Mouse (Mus musculus): Measurements from ENCODE around the gene D7Ertd443e. TPM values are rescaled to one million over a fixed set of nuclear protein-coding genes. Genes with fewer than 3 reads are reported as not detected.

Gene D7Ertd443e
- total and polyA plus RNA-seq, 3 experiments: not detected

DNA sequence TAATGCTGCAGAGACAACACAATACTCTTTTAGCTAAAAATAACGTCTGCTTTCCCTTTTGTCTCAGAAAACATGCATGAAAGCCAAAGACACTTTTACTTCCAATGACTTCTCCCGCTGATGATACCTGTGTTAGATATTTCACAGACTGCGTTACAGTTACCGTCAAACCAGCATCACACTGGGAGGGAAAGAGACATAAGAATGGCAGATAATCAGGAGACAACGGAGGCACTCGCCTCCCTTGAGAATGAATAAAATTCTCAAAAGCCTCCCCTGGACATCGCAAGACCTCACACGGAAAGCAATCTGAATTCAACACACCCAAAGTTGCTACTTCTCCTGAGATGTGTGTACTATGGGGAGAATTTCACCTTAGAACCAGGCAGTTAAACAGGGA lies 11.3 kb upstream of the D7Ertd443e start:
- DNase-seq (ENCODE audit: low read depth, low spot score): no peak
- H3K27me3 ChIP-seq (ENCODE audit: control insufficient read depth in 1 of 2, insufficient read depth in 2 of 2, low read length in 2 of 2): no peaks in the 10 kb centered on the region
- H3K9me3 ChIP-seq (replicated peaks; ENCODE audit: insufficient read depth, low read length): no peaks in the 10 kb centered on the region
- no peak overlapping the region for H3K27ac ChIP-seq (ENCODE audit: control insufficient read depth, low read depth, low read length)
- H3K9ac ChIP-seq (ENCODE audit: control insufficient read depth, low read depth, low read length, poor library complexity, severe bottlenecking): no peak overlapping the region
- no peaks in the 10 kb centered on the region for H3K79me2 ChIP-seq (ENCODE audit: control insufficient read depth, insufficient read depth, low read length, poor library complexity)
- TF ChIP-seq CTCF (IDR thresholded peaks at IDR 0.05 in 2 of 3, conservative IDR thresholded peaks at IDR 0.05 in 1 of 3; ENCODE audit: control insufficient read depth in 1 of 3, insufficient read depth in 1 of 3, low read depth in 2 of 3, low read length in 3 of 3, poor library complexity in 1 of 3, severe bottlenecking in 1 of 3) (no peak), HCFC1 (IDR thresholded peaks at IDR 0.05; ENCODE audit: low read depth, low read length) (no peak), GATA1 (IDR thresholded peaks at IDR 0.05; ENCODE audit: low read depth, low read length) (no peak), BHLHE40 (IDR thresholded peaks at IDR 0.05; ENCODE audit: borderline replicate concordance, low read depth, low read length) (no peak), UBTF (IDR thresholded peaks at IDR 0.05; ENCODE audit: borderline replicate concordance, insufficient read depth, low read depth, low read length) (no peak), ZC3H11A (IDR thresholded peaks at IDR 0.05; ENCODE audit: low read depth, low read length) (no peak), MYC (IDR thresholded peaks at IDR 0.05; ENCODE audit: low read depth, low read length) (no peak), MYB (IDR thresholded peaks at IDR 0.05; ENCODE audit: low read depth, low read length) (no peak), MAX (IDR thresholded peaks at IDR 0.05; ENCODE audit: low read length) (no peak), USF2 (IDR thresholded peaks at IDR 0.05; ENCODE audit: borderline replicate concordance in 1 of 2, insufficient read depth in 1 of 2, low read depth in 1 of 2, low read length in 2 of 2) (no peak), POLR2AphosphoS5 (IDR thresholded peaks at IDR 0.05; ENCODE audit: borderline replicate concordance, low read depth, low read length) (no peak), NELFE (IDR thresholded peaks at IDR 0.05; ENCODE audit: low read depth, low read length) (no peak), POLR2A (IDR thresholded peaks at IDR 0.05; ENCODE audit: control insufficient read depth in 1 of 2, insufficient read depth in 1 of 2, low read depth in 1 of 2, low read length in 2 of 2, poor library complexity in 1 of 2) (no peak), MEF2A (IDR thresholded peaks at IDR 0.05; ENCODE audit: extremely low read depth, insufficient replicate concordance, low read depth, low read length, poor library complexity, severe bottlenecking) (no peak), EP300 (IDR thresholded peaks at IDR 0.05; ENCODE audit: low read depth in 1 of 2, low read length in 2 of 2) (no peak), RAD21 (IDR thresholded peaks at IDR 0.05; ENCODE audit: low read depth, low read length) (no peak), TCF12 (IDR thresholded peaks at IDR 0.05; ENCODE audit: low read depth, low read length) (no peak)
- H3K4me3 ChIP-seq (ENCODE audit: control insufficient read depth in 1 of 2, insufficient read depth in 1 of 2, low read depth in 2 of 2, low read length in 2 of 2): no peak overlapping the region
- no peaks in the 10 kb centered on the region for H3K4me1 ChIP-seq (ENCODE audit: control insufficient read depth in 1 of 2, insufficient read depth in 2 of 2, low read length in 2 of 2)
- no peaks in the 10 kb centered on the region for H3K36me3 ChIP-seq (ENCODE audit: control insufficient read depth in 1 of 2, insufficient read depth in 2 of 2, low read length in 2 of 2)

DNA sequence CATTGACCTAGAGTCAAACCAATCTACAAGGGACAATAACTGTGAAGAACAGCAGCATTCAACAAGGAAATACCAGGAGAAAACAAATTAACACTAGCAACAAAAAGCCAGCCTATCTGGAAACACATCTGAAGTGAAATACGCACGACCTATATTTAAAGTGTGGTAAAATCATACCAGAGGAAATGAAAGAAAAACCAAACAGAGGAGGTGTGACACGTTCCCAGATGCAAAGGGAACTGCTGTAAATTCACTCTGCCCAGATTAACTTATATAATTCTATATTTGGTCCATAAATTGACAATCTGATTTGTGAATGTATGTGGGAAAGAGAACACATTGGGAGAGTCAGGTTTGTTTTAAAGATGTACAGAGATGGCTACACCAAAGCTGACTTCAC lies 2.7 kb downstream of the D7Ertd443e start:
- Histone ChIP-seq H3K27ac (ENCODE audit: control insufficient read depth, low read depth, low read length) (no peak overlapping the region), H3K9ac (ENCODE audit: control insufficient read depth, low read depth, low read length, poor library complexity, severe bottlenecking) (no peak overlapping the region), H3K36me3 (ENCODE audit: control insufficient read depth in 1 of 2, insufficient read depth in 2 of 2, low read length in 2 of 2) (no peaks in the 10 kb centered on the region), H3K79me2 (ENCODE audit: control insufficient read depth, insufficient read depth, low read length, poor library complexity) (no peaks in the 10 kb centered on the region), H3K4me3 (ENCODE audit: control insufficient read depth in 1 of 2, insufficient read depth in 1 of 2, low read depth in 2 of 2, low read length in 2 of 2) (no peak overlapping the region), H3K4me1 (ENCODE audit: control insufficient read depth in 1 of 2, insufficient read depth in 2 of 2, low read length in 2 of 2) (no peaks in the 10 kb centered on the region), H3K9me3 (replicated peaks; ENCODE audit: insufficient read depth, low read length) (no peaks in the 10 kb centered on the region), H3K27me3 (ENCODE audit: control insufficient read depth in 1 of 2, insufficient read depth in 2 of 2, low read length in 2 of 2) (no peaks in the 10 kb centered on the region)
- TF ChIP-seq JUND (IDR thresholded peaks at IDR 0.05; ENCODE audit: low read depth, low read length) (no peak), SMC3 (IDR thresholded peaks at IDR 0.05; ENCODE audit: low read depth, low read length) (no peak), MXI1 (IDR thresholded peaks at IDR 0.05; ENCODE audit: low read depth, low read length) (no peak), SIN3A (IDR thresholded peaks at IDR 0.05; ENCODE audit: low read length) (no peak), GABPA (IDR thresholded peaks at IDR 0.05; ENCODE audit: low read depth, low read length) (no peak), CHD1 (IDR thresholded peaks at IDR 0.05; ENCODE audit: low read depth, low read length) (no peak), POLR2AphosphoS5 (IDR thresholded peaks at IDR 0.05; ENCODE audit: borderline replicate concordance, low read depth, low read length) (no peak), ETS1 (IDR thresholded peaks at IDR 0.05; ENCODE audit: low read depth, low read length) (no peak), USF2 (IDR thresholded peaks at IDR 0.05; ENCODE audit: borderline replicate concordance in 1 of 2, insufficient read depth in 1 of 2, low read depth in 1 of 2, low read length in 2 of 2) (no peak), KAT2A (conservative IDR thresholded peaks at IDR 0.05; ENCODE audit: low read depth, low read length) (no peak), RAD21 (IDR thresholded peaks at IDR 0.05; ENCODE audit: low read depth, low read length) (no peak), GATA1 (IDR thresholded peaks at IDR 0.05; ENCODE audit: low read depth, low read length) (no peak), NELFE (IDR thresholded peaks at IDR 0.05; ENCODE audit: low read depth, low read length) (no peak), RCOR1 (IDR thresholded peaks at IDR 0.05; ENCODE audit: low read depth, low read length) (no peak), USF1 (IDR thresholded peaks at IDR 0.05; ENCODE audit: low read depth, low read length) (no peak), HCFC1 (IDR thresholded peaks at IDR 0.05; ENCODE audit: low read depth, low read length) (no peak), BHLHE40 (IDR thresholded peaks at IDR 0.05; ENCODE audit: borderline replicate concordance, low read depth, low read length) (no peak), MYC (IDR thresholded peaks at IDR 0.05; ENCODE audit: low read depth, low read length) (no peak), CHD2 (IDR thresholded peaks at IDR 0.05; ENCODE audit: low read length) (no peak)
- no peak for DNase-seq (ENCODE audit: low read depth, low spot score)

Data from MEL (cell line).